Mouse (Mus musculus): ENCODE measurements around the gene Col5a3.
"Not testable (repeated sequence)": the region's sequence is repeated elsewhere in the genome, so short reads cannot be mapped to it uniquely, and the experiment has no call there.

Gene Col5a3

DNA sequence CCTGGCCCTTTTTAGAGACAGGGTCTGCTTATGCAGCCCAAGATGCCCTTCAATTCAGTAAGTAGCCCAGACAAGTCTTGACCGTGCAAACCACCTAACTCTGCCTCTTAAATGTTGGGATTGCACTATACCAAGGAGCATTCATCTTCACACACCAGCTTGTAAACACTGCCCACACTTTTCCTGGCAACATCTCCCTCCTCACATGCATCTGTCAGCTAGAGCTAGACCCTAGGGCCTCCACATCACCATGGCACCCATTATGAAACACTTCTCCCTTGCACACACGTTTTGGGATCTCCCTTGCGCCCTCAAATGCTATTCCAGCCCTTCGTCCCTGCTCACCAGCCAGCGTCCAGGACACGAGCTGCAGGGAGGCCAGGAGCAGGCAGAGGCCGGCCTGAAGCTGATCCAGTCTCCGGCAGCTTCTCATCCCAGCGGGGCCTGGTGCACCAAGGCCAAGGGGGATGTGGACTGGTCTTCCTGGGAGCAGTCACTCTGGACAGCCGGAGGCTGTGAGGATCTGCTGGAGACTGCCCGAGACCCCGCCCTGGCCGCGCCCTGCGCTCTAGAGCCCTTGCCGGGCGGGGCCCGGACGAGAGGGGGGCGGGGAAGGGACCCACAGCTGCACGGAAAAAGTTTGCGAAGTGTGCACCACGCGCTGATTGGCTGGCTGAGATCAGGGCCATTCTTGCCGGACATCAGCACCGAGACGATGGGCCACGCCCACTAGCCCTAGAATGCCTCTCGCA is at the start of gene Col5a3:
Col5a3 (minus strand) TSS at position 547 of the 752 bp plus-strand sequence.
- no peak for DNase-seq

DNA sequence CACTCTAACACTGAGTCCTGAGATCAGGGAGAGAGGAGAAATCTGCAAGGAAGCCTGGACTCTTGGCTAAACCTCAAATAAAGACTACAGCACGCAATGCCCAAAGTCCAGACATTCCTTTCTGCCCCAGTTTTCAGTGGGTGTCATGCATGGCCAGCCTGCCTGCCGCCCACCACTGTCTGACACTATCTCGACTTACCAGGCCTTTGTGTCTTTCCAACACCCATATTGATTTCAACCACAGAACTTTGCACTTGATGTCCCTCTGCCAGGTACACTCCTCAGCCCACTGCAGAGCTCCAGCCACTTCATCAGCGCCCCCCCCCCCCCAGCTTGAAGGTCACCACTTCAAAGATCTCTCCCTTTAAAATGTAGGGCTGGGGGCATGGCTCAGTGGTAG is 47.4 kb upstream of the Col5a3 start:
- no peak for DNase-seq

DNA sequence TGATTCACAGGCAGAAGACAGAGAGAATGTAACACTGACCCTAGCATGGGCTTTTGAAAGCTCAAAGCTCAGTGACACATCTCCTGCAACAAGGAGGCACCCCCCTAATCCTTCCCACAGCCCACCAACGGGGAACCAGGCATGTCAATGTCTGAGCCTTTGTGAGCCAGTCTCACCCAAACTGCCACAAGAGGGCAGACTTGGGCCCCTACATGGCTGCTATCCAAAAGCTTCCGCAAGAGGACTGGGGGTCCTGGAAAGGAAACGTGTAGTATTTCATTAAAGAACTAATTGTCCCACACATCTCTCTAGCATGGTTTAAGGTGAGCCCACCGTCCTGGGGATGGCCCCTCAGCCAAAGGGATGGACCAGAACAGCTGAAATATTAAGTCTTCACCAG is 47.0 kb upstream of the Col5a3 start:
- peak; percentile 50 for DNase-seq

DNA sequence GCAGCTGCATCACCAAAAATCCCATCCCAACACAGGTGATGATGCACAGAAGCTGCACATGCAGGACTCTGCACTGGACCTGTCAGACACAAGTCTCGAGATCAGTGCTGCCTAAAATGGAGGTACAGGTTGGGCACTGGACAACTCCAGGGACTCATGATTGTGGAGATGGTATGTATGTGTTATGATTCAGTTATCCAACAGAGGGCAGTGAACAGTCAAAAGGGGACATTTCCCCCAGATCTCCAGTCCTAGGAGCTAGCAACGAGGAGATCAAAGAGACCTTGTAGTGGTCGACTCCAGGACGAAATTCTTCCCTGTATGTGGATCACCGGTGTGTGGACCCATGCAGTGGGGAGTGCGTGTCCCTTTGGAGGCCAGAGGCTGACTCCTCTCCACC is 45.1 kb upstream of the Col5a3 start:
- DNase-seq, result no peak

DNA sequence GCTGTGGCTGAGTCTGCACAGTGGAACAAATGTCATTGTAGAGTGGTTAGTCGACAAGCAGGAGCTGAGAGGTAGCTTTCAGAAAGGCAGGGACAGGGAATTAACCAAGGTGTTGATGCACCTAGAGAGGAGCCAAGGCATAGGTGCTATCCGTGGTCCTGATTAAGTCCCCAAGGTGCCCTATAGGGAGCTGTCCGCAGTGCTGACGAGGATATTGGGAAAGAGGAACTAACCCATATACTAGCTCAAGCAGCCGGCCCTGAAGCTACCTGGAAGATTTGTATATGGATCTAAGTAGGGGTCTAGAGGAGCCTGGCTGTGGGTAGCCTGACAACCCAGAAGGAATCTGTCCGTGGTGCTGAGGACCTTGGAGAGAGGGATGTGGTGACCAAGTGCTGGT is 42.3 kb upstream of the Col5a3 start:
- peak; percentile 51 for DNase-seq

DNA sequence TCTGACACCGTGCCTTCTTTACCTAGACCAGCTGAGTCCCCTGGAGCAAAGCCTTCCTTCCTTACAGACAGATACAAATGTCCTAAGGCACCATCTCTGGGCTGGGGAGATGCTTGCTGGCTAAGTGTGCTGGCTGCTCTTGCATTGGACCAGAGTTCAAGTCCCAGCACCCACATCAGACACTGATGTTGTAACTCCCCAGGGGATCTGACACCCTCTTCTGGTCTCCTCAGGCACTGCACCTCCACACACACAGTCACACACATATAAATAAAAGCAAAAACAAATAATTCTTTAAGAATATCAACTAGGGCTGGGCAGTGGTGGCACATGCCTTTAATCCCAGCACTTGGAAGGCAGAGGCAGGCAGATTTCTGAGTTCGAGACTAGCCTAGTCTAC is 35.3 kb upstream of the Col5a3 start:
- no peak for DNase-seq

DNA sequence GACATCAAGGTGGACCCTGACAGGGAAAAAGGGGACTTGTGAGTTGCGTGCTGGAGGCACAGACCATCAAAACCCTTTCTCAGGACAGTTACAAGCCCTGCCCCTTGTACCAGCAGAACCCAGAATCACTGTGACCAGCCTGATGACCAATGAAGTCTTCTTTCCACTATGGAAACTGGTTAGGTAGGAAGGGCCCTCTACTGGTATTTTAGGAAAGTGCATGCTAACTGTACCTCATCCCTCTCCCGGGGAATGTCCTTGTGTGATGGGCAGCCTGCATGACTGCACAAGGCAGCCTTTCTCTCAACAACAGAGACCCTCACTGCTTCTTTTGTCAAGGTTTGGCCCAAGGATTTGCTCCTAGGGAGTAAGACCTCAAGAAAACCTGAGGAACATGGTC is 27.8 kb upstream of the Col5a3 start:
- DNase-seq, result no peak

DNA sequence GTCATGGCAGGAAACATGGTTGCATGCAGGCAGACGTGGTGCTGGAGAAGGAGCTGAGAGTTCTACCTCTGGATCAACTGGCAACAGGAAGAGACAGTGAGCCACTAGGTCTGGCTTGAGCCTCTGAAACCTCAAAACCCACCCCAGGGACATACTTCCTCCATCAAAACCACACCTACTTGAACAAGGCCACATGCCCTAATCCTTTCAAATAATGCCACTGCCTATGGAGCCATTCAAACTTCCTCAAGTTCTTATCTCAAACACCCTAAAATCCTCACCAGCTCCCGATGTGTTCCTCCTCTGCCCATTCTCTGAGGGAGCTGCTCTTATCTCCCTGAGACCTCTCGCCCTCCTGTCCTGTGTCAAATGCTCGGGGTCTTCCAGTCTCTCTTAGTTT is 27.3 kb upstream of the Col5a3 start:
- DNase-seq, result no peak

DNA sequence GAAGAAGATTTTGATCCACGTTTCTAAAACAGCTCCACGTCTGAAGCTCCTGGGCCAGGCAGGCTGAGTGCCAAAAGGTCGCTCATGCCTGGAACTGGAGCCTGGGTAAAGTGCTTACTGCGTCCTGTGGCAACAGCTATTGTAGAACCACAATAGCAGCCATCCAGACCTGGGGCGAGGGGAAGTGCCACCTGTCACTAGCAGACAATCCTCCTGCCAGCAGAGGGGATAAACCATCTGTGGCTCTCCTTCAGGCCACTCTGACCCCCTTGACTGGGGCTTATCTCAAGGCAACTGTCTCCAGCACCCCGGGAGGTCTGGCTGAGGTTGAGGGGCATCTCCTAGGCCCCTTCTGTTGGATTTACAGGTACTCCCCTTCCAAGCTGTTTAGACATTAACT is 24.1 kb upstream of the Col5a3 start:
- no peak for DNase-seq

DNA sequence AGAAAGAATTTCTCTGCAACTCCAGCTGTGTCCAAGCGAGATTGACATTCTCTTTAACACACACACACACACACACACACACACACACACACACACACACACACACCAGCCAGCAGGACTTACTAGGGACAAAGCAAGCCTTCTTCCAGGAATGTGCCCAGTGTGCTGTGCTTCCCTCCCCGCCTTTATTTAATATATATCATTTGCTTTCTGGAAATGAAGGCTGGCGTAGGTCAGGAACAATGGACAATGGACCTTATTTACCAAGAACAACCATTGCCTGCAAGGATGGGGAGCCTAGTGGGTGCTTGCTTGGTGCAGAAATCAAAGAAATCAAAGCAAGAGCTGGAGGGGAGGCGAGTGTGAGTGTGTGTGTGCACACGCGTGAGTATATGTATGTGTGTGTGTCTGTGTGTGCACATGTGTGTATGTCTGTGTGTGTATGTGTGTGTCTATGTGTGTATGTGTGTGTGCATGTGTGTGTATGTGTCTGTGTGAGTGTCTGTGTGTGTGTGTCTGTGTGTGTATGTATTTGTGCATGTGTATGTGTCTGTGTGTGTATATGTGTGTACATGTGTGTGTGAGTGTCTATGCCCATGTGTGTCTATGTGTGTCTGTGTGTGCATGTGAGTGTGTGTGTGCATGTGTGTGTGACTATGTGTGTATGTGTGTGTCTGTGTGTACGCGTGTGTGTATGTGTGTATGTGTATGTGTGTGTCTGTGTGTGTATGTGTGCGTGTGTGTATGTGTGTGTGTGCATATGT is 22.5 kb upstream of the Col5a3 start:
- DNase-seq, result no peak

DNA sequence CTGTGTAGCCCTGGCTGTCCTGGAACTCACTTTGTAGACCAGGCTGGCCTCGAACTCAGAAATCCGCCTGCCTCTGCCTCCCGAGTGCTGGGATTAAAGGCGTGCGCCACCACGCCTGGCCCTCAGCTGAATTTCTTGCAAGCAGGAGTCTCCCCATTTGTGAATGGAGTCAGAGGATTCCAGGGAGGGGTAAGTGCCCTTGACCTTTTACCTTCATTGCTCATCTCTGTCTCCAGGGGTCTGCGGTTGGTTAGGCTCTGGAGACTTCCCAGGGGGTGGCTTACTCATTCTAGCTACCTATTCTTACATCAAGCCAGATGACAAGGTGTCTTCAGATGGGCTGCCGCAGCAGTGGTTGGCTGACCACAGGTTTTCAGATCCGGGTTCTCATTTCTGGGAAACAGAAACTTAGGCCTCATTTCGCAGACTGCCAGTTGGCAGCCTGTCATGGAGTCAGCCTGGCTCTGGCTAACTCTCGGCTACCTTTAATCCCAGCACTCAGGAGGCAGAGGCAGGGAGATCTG is 20.6 kb upstream of the Col5a3 start:
- DNase-seq, result not testable (repeated sequence)

DNA sequence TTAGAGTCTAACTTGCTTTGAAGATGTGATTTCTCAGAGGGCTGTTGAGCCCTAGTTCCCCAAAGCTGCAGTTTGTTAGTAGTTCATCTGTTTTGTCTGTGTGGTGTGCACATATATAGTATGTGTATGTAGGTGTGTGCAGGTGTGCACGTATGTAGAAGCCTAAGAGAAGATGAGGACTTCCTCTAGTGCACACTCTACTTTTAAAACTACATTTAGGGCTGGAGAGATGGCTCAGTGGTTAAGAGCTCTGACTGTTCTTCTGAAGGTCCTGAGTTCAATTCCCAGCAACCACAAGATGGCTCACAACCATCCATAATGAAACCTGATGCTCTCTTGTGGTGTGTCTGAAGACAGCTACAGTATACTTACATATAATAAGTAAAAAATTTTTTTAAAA is 20.0 kb upstream of the Col5a3 start:
- DNase-seq, result no peak

DNA sequence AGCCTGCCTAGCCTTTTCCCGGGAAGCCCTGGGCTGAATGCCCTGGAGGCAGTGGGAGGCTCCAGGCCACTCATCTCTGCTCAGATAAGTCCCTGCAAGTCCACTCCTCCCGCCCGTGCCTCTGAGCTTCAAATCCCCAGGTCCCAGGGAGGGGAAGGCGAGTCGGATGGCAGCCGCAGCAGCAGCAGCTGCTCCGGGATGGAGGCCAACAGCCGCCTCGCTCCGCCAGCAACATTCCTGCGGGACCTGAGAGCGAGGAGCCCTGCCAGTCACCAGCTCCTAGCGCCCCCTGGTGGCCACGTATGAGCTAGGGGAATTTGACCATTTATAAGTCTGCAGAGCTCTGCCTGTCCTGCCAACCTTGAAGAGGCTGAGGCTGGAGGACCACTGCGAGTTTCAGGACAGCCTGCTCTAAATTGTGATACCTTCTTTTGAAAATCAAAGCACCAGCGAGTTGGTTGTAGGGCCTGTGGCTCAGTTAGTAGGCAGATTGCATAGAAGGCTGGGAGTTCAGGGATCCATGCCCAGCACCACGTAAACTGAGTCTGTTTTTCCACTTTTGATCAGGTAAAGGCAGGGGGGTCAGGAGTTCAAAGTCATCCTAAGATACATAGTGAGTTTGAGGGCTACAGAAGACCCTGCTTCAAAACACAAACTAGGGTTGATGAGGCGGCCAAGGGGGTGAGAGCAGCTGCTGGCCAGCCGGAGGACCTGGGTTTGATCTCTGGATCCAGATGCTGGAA is 16.2 kb upstream of the Col5a3 start:
- DNase-seq, result peak; percentile 68

DNA sequence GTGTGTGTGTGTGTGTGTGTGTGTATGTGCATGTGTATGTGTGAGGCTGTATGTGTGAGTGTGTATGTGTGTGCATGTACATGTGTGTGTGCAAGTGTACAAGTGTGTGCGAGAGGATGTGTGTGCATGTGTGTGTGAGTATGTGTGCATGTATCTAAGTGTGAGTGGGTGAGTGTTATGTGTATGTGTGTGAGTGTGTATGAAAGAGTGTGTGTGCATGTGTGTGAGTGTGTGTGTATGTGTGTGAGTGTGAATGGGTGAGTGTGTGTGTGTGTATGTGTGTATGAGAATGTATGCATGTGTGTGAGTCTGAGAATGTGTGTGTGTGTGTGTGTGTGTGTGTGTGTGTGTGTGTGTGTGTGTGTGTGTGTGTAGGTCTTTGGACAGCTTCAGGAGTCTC is 13.3 kb upstream of the Col5a3 start:
- DNase-seq, result no peak

DNA sequence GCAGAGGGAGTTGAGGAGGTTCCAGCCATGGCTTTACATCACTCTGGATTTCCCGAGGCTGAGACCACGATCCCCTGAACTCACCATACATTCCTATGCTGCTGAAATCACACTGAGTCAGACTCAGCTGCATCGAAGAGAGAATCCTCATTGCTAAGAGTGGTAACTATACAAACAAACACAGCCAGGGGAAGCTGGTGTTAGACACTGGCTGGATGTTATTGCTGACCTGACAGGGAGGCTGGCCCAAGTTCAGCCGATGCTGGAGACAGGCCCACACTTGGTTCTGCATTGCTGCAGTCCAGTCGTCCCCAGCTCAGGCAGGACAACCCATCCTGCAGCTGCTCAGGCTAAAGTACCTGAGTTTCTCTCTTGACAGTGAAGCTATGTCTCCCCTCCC is 10.9 kb upstream of the Col5a3 start:
- DNase-seq, result no peak

DNA sequence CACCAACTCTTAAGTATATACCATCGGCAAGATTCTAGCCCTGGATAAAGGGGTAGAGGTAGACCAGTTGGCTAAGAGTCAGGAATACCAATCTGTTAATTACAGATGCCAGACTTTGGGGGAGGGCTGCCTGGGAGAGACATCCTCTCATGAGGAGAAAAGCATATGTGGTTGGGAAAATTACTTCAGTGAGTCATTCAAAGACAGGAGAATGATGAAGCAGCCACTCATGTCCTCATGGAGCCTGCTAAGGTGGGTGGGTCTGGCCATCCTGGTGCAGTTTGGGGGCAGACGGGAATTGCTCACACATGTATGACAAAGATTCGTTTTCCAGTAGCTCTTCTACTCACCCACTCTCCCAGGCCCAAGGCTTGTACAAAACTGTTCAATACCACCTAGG is 8.0 kb upstream of the Col5a3 start:
- no peak for DNase-seq

DNA sequence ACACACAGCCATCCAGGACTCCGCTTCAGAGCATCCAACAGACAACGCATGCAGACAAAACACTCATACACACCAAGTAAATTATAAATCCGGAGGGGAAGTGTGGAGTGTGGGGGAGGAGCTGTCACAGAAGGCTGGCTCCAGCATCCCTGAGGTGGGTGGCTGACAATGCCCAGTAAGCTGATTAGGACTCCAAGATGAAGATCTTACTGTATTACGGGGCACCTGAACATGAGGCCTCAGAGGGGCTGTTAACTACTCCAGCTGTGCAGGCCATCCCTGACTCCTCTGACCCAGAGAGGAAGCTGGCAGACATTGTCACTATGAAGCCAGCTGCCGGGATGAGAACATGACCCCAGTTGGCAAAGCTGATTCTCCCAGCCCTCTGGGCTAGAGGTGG is 5.1 kb upstream of the Col5a3 start:
- DNase-seq, result no peak

DNA sequence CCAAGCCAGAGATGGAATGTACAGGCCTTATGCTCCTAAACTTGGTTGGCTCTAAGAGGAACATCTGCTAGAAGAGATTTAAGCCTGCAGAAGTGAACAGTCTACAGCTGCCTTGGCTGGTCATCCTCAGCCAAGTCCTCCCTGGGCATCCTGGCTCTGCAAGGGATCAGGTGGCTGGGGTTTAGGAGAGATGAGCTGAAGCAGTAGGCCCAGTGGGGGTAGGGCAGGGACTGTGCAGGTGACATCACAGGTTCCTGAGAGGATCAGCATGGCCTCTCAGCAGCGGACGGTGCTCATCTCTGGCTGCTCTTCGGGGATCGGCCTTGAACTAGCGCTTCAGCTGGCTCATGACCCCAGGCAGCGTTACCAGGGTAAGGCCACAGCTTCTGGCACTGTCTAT is 3.4 kb upstream of the Col5a3 start, which contains the start of gene Rdh8:
Rdh8 (plus strand) TSS at position 268 of the 400 bp plus-strand sequence.
- DNase-seq, result no peak

DNA sequence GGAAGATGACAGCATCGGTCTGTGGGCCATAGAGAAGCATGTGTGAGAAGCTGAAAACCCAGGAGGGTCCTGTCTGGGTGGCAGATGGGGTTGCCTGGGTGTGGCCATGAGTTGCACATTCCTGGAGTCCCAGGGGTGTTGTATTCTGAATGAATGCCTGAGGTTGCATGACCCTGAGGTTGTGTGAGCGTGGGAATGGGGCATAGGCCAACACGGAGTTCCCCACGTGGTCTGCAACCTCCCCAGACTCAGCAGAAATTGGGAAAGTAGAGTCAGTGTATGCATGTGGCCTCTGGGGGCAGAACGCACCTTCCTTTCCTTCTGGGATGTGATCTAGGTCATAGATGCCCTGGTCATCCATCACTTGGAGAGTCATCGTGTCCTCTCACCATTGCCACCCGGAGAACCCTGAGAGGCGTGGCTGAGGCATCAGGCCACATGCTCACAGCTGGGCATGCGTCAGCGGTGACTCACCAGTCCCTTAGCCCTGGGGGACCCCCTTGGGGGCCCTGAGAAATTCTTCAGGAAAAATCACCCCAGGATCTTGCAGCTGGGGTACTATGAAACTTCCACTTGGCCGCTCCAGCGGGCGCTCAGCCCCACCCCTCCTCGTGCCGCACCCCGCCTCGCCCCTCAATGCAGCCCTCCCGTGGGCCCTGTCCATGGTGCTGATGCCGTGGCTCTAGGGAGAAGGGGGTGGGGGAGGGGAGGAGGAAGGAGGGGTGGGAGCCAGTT is 2.2 kb downstream of the Col5a3 start:
- peak; percentile 26 for DNase-seq

DNA sequence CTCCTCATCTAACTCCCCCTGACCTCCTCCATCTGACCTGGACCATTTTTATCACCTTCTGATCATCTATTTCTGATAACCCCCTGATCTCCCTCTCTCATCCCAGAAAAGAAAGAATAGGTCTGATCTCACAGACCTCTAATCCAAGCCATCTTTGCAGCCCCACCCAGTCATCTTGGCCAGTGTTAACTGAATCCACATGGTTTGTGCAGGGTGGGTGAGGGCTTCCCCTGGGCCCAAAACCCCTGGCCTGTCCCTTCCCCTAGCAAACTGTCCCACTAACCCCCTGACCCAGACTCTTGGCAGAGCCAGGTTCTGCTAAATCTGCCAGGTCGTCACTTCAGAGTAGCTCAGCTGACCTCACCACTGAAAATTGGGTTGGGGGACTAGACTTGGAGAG is 4.1 kb downstream of the Col5a3 start:
- no peak for DNase-seq

DNA sequence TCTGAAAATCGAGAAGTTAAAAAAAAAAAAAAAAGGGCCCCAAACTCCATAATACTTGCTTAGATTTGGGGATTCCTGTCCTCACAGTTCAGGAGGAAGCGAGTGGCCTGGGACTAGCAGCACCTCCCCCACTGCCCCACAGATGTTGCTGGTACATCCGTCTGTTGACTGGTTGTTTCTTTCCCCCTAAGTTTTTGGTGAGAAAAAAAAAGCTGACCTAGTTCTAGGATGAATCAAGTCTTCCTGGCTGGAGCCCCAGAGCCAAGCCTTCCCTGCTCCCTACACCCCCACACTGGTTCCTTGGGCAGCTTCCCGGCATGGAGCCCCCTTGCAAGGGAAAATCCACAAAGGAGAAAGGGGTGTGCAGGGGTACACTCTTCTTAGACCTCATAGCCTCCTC is 4.6 kb downstream of the Col5a3 start:
- DNase-seq, result no peak

DNA sequence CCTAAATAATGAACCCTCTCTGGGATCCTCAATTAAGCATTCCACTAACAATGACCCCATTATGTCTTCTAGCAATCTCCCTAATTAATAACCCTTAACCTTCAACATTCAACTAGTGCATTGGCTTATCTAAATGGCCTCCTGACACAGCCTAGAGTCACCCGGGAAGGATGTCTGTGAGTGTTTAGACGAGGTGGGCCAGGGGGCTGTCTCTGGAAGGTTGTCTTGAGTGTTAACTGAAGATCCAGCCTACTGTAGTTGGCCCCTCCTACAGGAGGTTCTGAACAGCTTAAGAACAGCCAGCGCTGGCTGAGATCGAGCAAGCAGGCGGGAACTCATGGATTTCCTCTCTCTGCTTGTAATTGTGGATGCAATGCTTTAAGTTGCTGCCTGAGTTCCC is 9.2 kb downstream of the Col5a3 start:
- DNase-seq, result no peak

DNA sequence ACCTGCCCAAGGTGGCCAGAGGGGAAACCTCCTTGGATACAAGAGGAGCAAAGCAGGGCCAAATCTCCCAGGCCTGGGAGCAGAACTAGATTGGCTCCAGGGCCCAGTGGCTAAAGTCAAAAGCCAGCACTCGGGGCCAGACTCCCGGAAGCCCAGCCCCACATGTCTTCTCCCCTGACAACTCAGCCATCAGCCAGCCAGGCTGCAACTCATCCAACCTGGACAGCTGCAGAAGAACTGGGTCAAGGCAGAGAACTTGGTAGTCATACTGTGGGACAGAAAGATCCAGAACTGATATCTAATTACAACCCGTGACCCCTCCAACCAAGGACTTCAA is 9.7 kb downstream of the Col5a3 start:
- no peak for DNase-seq

Data from thymus, postnatal 25 days (tissue).